Mouse (Mus musculus): ENCODE measurements around the gene Rfx2. TPM values are rescaled to one million over a fixed set of nuclear protein-coding genes. Genes with fewer than 3 reads are reported as not detected.
A peak's percentile ranks its signal among the peaks of the same experiment; 100 is the strongest.

Rfx2 gene
- total RNA-seq, 2 experiments from 2014 or later, result 2.0 to 2.8 TPM

DNA sequence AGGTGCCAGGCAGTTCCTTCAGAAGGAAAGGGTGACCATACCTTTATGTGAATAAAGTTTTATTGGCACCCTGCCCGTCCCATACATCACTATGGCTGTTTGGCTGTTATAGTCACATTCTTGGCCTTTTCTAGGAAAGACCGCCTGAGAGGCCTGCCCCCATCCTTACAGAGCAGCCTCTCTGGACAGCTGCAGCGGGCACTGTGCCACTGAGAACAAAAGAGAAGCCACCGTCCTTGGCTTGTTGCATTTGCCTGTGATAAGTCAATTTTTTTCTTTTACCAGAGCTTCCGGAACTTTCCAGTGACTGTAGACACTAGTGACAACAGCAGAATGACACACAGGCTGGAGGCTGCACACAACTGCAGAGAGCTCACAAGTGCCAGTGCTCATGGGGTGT, 25.9 kb downstream of the Rfx2 start:
- no peak for TF ChIP-seq CTCF (IDR thresholded peaks at IDR 0.05)
- Histone ChIP-seq H3K4me3 (no peak overlapping the region), H3K27ac (no peak overlapping the region)
- no peak for DNase-seq
- intact Hi-C loops (cut with DNase I), result loop anchor here (5.0 kb wide), 1 partner anchor 362 kb away; no protein-coding TSS in a partner anchor

DNA sequence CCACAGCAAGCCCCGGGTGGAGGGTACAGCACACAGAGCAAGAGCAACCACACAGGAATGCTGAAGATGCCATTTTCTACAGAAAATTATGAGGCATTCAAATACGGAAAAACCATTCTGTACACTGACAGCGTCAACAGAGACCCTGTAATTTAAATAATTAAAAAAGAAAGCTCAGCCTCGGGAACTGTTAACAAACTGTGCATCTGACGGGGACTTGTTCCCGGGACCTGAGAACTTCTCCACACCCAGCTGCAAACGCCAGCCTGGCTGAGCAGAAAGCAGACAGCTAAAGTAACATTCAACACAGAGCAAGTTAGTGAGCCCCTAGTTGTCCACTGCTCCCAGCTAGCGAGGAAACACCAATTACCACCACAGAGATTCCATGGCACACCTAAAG, 28.7 kb downstream of the Rfx2 start:
- intact Hi-C loops (cut with DNase I), result no loop called here
- DNase-seq, result no peak
- H3K4me3 ChIP-seq, result no peak overlapping the region
- no peak for TF ChIP-seq CTCF (IDR thresholded peaks at IDR 0.05)
- no peak overlapping the region for H3K27ac ChIP-seq

DNA sequence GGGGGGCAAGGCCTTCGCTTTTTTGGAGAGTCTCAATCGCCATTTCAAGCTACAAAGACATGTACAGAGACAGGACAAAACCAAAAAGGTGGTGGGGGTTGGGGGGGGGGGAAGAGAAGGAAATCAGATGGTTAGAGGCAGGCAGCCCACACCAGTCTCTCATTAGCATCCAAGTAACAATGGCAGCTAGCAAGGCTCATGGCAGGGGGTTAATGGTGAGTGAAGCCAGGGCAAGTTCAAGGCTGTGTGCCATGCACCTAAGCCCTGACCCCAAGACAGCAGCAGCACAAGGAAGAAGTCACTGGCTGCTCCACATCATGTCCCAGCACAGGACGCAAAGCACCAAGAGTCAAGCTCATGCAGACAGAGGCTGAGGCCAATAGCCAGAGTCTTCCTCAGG, 31.5 kb downstream of the Rfx2 start:
- intact Hi-C loops (cut with DNase I), result no loop called here
- DNase-seq, result no peak
- H3K27ac ChIP-seq, result no peak overlapping the region
- TF ChIP-seq CTCF (IDR thresholded peaks at IDR 0.05), result no peak
- no peak overlapping the region for H3K4me3 ChIP-seq

DNA sequence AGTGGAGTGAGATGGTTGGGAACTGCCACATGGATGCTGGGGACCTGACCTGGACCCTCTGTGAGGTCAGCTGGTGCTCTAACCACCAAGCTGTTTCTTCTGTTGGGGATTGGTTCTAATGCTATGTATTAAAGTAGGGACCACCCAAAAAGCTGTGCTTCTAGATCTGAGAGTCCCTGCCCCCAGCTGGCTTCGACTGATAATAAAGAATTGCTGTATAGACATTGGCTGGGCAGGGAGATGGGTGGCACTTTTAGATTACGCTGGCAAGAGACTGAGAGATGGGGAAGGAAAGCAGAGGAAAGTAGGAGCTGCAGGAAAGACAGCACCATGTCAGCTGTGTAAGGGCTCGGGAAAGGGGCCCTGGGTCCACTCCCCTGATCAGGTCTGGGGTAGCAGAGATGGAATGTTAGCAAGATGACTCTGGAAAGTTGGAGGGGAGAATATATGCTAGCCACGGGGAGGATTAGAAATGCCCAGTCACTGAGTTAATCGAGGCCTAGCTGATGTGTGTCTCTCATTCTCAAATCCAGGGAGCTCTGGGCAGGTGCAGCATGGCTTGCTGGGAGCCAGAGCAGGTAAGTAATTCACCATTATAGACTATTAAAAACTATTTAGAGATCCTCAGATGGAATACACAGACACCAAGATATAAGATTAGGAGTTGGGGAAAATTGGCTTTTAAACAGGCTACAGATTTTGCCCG, 37.0 kb downstream of the Rfx2 start:
- intact Hi-C loops (cut with DNase I), result no loop called here
- TF ChIP-seq CTCF (IDR thresholded peaks at IDR 0.05), result no peak
- H3K27ac ChIP-seq, result no peak overlapping the region
- DNase-seq, result no peak
- no peak overlapping the region for H3K4me3 ChIP-seq

DNA sequence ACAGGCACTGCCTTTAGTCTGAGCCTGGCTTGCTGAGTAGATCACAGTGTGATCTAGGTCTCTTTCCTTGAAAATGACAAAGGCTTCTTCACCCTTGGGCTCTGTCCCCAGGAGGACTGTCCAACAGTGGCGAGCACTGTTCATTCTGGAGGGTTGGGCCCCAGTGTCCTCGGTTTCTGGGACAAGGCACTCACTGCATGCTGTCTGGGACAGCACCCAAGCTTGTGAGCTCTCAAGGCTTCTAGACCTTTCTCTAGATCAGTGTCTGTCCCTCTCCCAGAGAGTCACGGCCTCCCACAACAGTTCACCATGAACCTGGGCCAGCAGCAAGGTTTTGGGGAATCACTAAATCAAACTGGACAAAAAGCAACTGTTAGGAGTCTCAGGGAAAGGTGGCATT, 38.2 kb downstream of the Rfx2 start:
- no peak for TF ChIP-seq CTCF (IDR thresholded peaks at IDR 0.05)
- H3K27ac ChIP-seq, result no peak overlapping the region
- DNase-seq, result no peak
- intact Hi-C loops (cut with DNase I), result no loop called here
- no peak overlapping the region for H3K4me3 ChIP-seq

DNA sequence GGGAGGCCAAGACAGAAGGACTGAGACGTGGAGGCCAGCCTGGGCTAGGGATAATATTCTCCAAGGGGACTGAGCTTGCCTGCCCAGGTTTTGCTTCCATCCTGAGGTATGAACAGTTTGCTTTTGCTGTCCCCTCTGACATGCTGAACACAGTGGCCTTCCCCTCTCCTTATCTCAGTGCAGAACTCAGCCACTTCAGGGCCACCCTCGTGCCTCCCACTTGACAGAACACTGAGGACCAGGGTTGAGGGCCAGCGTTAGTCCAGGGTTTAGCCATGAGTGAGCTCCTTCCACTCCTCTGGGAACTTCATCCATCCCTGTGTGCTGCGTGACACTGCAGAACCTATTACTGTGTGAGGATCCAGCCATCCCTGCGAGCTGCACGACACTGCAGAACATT, 41.5 kb downstream of the Rfx2 start:
- no peak overlapping the region for H3K27ac ChIP-seq
- intact Hi-C loops (cut with DNase I), result no loop called here

DNA sequence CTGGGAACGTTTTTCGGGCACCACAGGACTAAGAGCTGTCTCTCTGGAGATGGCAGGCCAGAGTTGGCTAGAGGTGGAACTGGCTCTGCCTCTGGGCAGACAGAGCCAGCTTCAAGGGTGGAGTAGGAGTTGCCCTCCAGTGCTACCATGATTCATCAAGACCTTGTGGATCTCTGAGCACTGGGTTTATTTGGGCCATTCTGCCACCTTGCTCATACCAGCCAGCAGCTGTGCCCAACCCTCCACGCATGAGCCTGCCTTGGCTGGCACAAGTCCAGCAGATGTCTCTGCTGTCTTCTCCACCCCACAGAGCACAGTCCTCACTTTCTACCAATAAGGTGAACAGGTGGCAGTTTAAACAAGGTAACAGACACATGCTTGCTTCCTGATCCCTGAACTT, 41.9 kb downstream of the Rfx2 start:
- Histone ChIP-seq H3K4me3 (no peak overlapping the region), H3K27ac (no peak overlapping the region)
- peak; percentile 20 for DNase-seq
- TF ChIP-seq CTCF (IDR thresholded peaks at IDR 0.05), result no peak
- intact Hi-C loops (cut with DNase I), result no loop called here

More for the DNA sequence above, 41.5 kb downstream of the Rfx2 start:
- no peak overlapping the region for H3K4me3 ChIP-seq
- DNase-seq, result peak; percentile 5
- no peak for TF ChIP-seq CTCF (IDR thresholded peaks at IDR 0.05)

DNA sequence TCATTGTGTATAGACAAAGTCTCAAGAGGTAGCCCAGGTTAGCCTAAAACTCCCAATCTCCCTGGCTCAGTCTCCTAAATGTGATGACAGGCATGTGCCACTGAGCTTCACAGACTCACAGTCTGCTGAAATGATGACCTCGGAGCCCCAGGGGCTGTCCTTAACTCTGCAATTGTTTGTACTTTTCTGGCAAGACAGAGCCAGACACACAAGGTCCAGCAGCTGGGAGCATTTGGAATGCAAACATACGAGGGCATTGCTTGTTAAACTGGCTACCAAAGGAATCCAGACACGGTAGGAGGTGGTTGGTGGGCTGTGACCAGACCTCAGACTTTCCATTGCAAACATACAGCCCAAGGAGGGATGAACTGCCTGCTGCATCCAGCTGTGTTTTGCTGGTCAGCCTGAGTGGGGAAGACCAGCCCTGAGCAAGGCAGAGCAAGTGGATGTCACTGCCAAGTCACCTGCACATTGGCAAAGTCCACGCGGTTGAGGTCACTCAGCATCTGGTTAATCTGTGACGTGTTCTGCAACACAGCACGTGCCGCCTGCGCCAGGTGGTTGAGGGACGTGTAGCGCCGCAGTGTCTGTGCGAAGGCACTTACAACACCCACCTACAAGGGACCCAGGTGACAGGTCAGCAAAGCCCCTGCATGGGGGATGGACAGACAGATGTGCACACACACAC, 50.4 kb downstream of the Rfx2 start:
- TF ChIP-seq CTCF (IDR thresholded peaks at IDR 0.05), result no peak
- H3K4me3 ChIP-seq, result no peak overlapping the region
- intact Hi-C loops (cut with DNase I), result no loop called here
- no peak overlapping the region for H3K27ac ChIP-seq
- DNase-seq, result no peak

DNA sequence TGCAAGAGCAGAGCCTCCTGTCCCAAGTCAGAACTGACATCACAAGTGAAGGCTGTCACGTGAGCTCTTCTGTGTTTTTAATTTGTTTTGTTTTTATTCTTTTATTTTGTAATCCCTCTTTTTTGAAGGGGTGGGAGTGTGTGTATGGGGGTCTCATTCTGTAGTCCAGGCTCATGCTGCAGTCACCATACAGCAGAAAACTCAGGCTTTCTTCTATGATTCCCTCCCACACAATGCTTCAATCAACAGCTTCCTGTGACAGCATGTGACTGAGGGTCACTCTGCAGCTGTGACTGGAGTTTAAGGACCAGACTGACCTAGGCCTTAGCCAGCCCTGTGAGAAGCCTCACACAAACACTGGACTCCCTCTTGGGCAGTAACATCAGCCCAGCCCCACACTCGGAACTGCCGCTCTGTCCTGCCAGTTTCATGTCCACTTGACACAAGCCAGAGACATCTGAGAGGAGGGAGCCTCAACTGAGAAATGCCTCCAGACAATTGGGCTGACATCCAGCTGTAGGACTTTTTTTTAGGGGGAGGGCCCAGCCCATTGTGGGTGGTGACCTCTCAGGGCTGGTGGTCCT, 51.9 kb downstream of the Rfx2 start:
- no peak for TF ChIP-seq CTCF (IDR thresholded peaks at IDR 0.05)
- H3K27ac ChIP-seq, result no peak overlapping the region

DNA sequence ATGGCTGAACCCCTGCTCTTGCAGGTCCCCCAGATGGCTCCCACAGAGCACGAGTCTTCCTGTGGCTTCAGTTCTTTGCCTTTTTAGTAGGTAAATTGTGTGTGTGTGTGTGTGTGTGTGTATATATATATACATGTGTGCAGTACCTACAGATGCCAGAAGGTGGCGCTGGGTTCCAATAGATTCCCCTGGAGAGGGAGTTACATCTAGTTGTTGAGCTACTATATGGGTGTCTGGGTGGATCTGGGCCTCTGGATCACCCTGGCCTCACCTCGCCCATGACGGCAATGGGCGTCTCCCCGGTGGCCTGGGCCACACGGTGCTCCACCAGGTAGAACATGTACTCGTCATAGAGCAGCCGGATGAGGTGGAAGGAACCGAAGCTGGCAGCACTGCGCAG, 53.2 kb downstream of the Rfx2 start:
- peak; percentile 37; the same call in 1 of the 2 replicates for TF ChIP-seq CTCF (IDR thresholded peaks at IDR 0.05)
- intact Hi-C loops (cut with DNase I), result no loop called here
- no peak for DNase-seq
- H3K27ac ChIP-seq, result no peak overlapping the region
- no peak overlapping the region for H3K4me3 ChIP-seq

More for the DNA sequence above, 51.9 kb downstream of the Rfx2 start:
- intact Hi-C loops (cut with DNase I), result no loop called here
- H3K4me3 ChIP-seq, result no peak overlapping the region
- no peak for DNase-seq

DNA sequence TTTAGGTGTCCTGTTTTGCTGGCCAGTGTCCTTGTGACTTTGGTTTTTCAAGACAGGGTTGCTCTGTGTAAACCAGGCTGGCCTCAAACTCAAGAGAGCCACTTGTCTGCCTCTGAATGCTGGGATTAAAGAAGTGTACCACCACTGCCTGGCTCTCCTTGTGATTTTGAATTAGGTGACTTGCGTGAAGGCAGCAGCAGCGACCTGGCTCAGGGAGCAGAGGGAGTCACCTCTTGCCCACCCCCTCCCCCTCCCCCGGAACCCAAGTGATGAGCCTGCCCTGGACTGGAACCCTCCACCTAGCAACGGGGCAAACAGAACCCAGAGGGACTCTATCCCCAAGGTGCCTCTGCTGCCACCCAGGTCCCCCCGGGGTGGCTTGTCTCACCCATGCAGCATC, 60.9 kb downstream of the Rfx2 start, which contains the start of gene Prr22:
TSS of gene Prr22 (plus strand) at position 301 of the 400 bp plus-strand sequence.
- intact Hi-C loops (cut with DNase I), result no loop called here
- no peak for TF ChIP-seq CTCF (IDR thresholded peaks at IDR 0.05)
- Histone ChIP-seq H3K27ac (no peak within 1 kb of the TSS), H3K4me3 (no peak within 1 kb of the TSS)
- DNase-seq, result no peak

DNA sequence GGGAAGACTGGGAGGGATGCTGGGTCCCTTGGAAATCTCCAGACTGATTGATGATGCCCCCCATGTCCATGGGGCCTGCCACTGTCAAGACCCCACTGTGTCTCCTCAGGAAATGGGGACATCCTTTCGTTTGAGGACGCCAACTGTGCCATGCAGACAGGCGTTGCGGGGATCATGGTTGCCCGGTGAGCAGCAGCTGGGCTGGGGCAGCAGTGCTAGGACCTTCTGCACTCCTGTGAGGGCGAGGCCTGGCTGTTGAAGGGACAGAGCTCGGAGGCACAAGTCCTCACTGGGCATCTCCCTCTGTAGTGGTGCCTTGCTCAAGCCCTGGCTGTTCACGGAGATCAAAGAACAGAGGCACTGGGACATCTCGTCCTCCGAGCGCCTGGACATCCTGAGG, 61.9 kb downstream of the Rfx2 start:
- Histone ChIP-seq H3K4me3 (no peak overlapping the region), H3K27ac (no peak overlapping the region)
- intact Hi-C loops (cut with DNase I), result no loop called here
- TF ChIP-seq CTCF (IDR thresholded peaks at IDR 0.05), result no peak
- DNase-seq, result no peak

DNA sequence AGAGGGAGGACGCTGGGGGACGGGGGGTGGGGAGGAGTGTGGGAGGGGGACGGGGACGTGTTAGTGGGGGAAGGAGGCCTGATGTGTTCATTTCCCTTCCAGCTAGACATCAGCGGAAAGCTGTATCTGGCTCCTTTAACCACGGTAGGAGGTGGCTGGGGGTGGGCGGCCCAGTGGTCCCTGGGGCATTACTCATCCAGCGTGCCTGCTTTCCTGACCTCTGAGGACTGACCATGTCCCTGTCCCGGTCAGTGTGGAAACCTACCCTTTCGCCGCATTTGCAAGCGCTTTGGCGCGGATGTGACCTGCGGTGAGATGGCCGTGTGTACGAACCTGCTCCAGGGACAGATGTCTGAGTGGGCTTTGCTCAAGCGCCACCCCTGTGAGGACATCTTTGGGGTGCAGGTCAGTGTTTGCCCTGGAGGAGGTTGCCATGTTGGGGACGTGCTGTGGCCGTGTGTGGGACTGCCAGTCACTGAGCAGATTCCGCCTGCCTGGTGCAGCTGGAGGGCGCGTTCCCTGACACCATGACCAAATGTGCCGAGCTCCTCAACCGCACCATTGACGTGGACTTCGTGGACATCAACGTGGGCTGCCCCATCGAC, 63.2 kb downstream of the Rfx2 start:
- intact Hi-C loops (cut with DNase I), result no loop called here
- DNase-seq, result no peak
- TF ChIP-seq CTCF (IDR thresholded peaks at IDR 0.05), result no peak
- H3K27ac ChIP-seq, result no peak overlapping the region
- H3K4me3 ChIP-seq, result no peak overlapping the region

Measured in gastrocnemius, adult 2 months (tissue).